Comparison of ENCODE assay signal across 8 mouse cellular contexts in the genomic region with DNA sequence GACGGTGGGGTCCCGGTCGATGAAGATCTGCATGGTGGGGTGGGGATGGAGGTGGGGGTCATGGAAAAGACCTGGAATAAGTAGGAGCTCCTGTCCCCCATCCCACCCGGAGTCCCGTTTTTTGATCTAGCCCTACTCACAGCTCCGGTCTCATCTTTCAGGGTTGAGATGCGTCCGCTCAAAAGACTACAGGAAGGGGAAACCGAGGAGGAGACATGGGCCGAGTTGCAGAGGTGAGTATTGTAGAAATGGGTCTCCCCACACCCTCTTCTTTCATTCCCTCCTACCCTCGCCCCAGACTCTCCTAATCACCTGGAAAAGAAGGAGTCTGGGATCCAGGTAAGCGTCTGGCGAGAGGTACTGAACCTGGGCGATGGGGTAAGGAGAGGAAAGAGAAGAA. TPM values are rescaled to one million over a fixed set of nuclear protein-coding genes. Genes with fewer than 3 reads are reported as not detected.
DNase-seq lines count a peak whose midpoint lies in the region; ATAC-seq and TF ChIP-seq lines count a peak whose summit lies in the region.

No protein-coding gene starts in this region.

- peak overlapping the region; percentile 84 for H3K4me2 ChIP-seq in embryonic facial prominence, embryonic 14.5 days (ENCODE audit: low read depth, low read length)
- peak overlapping the region; percentile 87 for H3K4me2 ChIP-seq in intestine, embryonic 16.5 days (ENCODE audit: low read depth, low read length)
- H3K4me2 ChIP-seq in neural tube, embryonic 13.5 days: peak overlapping the region; percentile 78

- WGBS in lung, adult 2 months: 12% methylated on average over 14 of the region's 14 CpGs
- 7% methylated on average over 14 of the region's 14 CpGs for WGBS in embryonic facial prominence, embryonic 14.5 days
- 6% methylated on average over 14 of the region's 14 CpGs for WGBS in intestine, embryonic 16.5 days
- 6% methylated on average over 14 of the region's 14 CpGs for WGBS in neural tube, embryonic 13.5 days

- no peaks in the 10 kb centered on the region for H3K9me3 ChIP-seq in embryonic facial prominence, embryonic 14.5 days (ENCODE audit: control insufficient read depth, low read length)
- H3K9me3 ChIP-seq in intestine, embryonic 16.5 days (ENCODE audit: control insufficient read depth, low read length): no peaks in the 10 kb centered on the region
- no peaks in the 10 kb centered on the region for H3K9me3 ChIP-seq in neural tube, embryonic 13.5 days

- peaks cover 23% of the 10 kb centered on the region for H3K36me3 ChIP-seq in embryonic facial prominence, embryonic 14.5 days (ENCODE audit: control insufficient read depth, insufficient read depth, low read length)
- H3K36me3 ChIP-seq in intestine, embryonic 16.5 days (ENCODE audit: control insufficient read depth, insufficient read depth, low read length): peaks cover 8% of the 10 kb centered on the region; the same call in 1 of the 2 replicates
- peaks cover 30% of the 10 kb centered on the region for H3K36me3 ChIP-seq in neural tube, embryonic 13.5 days

- peaks cover 14% of the 10 kb centered on the region; the same call in 1 of the 2 replicates for H3K27me3 ChIP-seq in embryonic facial prominence, embryonic 14.5 days (replicated peaks; ENCODE audit: control insufficient read depth, insufficient read depth, low read length)
- H3K27me3 ChIP-seq in intestine, embryonic 16.5 days (replicated peaks; ENCODE audit: control insufficient read depth, insufficient read depth, low read length): no peaks in the 10 kb centered on the region
- H3K27me3 ChIP-seq in neural tube, embryonic 13.5 days: peaks cover 34% of the 10 kb centered on the region

- TF ChIP-seq CTCF in lung, adult 2 months (IDR thresholded peaks at IDR 0.05; ENCODE audit: insufficient read depth, low read length): no peak

- TF ChIP-seq POLR2A in lung, adult 2 months (IDR thresholded peaks at IDR 0.05; ENCODE audit: borderline replicate concordance, extremely low read depth, low read depth, low read length): no peak

- DNase-seq in lung, adult 2 months: no peak
- no peak for DNase-seq in lung, postnatal 14 days
- no peak for DNase-seq in embryonic facial prominence, embryonic 14.5 days (ENCODE audit: low spot score)
- DNase-seq in thymus, postnatal 10 days (ENCODE audit: low spot score in 2 of 2): no peak
- no peak for DNase-seq in urinary bladder, adult 18-20 months (ENCODE audit: low spot score in 2 of 2)
- DNase-seq in left cerebral cortex, adult 18-20 months (ENCODE audit: low spot score in 2 of 2): no peak

- peaks cover 2% of the 10 kb centered on the region for H3K4me1 ChIP-seq in lung, adult 2 months (ENCODE audit: control insufficient read depth, insufficient read depth, low read length)
- H3K4me1 ChIP-seq in embryonic facial prominence, embryonic 14.5 days (ENCODE audit: control insufficient read depth, insufficient read depth, low read length): peaks cover 15% of the 10 kb centered on the region
- H3K4me1 ChIP-seq in intestine, embryonic 16.5 days (ENCODE audit: control insufficient read depth, insufficient read depth, low read length): peaks cover 24% of the 10 kb centered on the region
- H3K4me1 ChIP-seq in neural tube, embryonic 13.5 days (replicated peaks): peaks cover 25% of the 10 kb centered on the region

- H3K4me3 ChIP-seq in lung, adult 2 months (replicated peaks; ENCODE audit: extremely low read depth, low read depth, low read length): peak overlapping the region; percentile 90
- H3K4me3 ChIP-seq in embryonic facial prominence, embryonic 14.5 days (ENCODE audit: low read depth, low read length): peak overlapping the region; percentile 56
- H3K4me3 ChIP-seq in intestine, embryonic 16.5 days (ENCODE audit: low read length): peak overlapping the region; percentile 74
- H3K4me3 ChIP-seq in neural tube, embryonic 13.5 days: peak overlapping the region; percentile 69

- ATAC-seq in embryonic facial prominence, embryonic 14.5 days (ENCODE audit: low read depth): no peak
- ATAC-seq in intestine, embryonic 16.5 days: no peak
- ATAC-seq in neural tube, embryonic 13.5 days (ENCODE audit: low read depth): peak; percentile 16; the same call in 1 of the 2 replicates

- peak overlapping the region; percentile 72 for H3K9ac ChIP-seq in embryonic facial prominence, embryonic 14.5 days (ENCODE audit: low read depth, low read length)
- peak overlapping the region; percentile 72 for H3K9ac ChIP-seq in intestine, embryonic 16.5 days (ENCODE audit: low read depth, low read length)
- H3K9ac ChIP-seq in neural tube, embryonic 13.5 days: peak overlapping the region; percentile 85

- peak overlapping the region; percentile 33; the same call in 1 of the 2 replicates for H3K27ac ChIP-seq in embryonic facial prominence, embryonic 14.5 days (replicated peaks; ENCODE audit: low read depth, low read length)
- no peak overlapping the region for H3K27ac ChIP-seq in intestine, embryonic 16.5 days (ENCODE audit: low read length)
- peak overlapping the region; percentile 64 for H3K27ac ChIP-seq in neural tube, embryonic 13.5 days (replicated peaks)

RNA-seq across cellular contexts. Expression of a gene that starts 0.6 kb away (rescaled TPM):
- polyA plus RNA-seq in lung, adult 2 months (2012; rRNA removed): 76.4 and 85.1 TPM in 2 replicates
- polyA plus RNA-seq in embryonic facial prominence, embryonic 14.5 days (2014; fragmentation: Nextera tagmentation; extraction: Ambion mirVana): 26.5 and 30.3 TPM in 2 replicates
- 35.6 and 37.8 TPM in 2 replicates for polyA plus RNA-seq in intestine, embryonic 16.5 days (2015; fragmentation: Nextera tagmentation; extraction: Ambion mirVana)
- 50.6 and 59.6 TPM in 2 replicates for polyA plus RNA-seq in neural tube, embryonic 13.5 days (2015; fragmentation: Nextera tagmentation; extraction: Ambion mirVana)
- total RNA-seq in left cerebral cortex, adult 18-20 months (2021): 10 to 100 TPM; 27.9 to 33.2 TPM

RNA-seq across cellular contexts. Expression of a gene that starts 2.0 kb away (rescaled TPM):
- not detected in 2 replicates for polyA plus RNA-seq in lung, adult 2 months (2012; rRNA removed)
- polyA plus RNA-seq in embryonic facial prominence, embryonic 14.5 days (2014; fragmentation: Nextera tagmentation; extraction: Ambion mirVana): not detected in 2 replicates
- 1.6 TPM in 1 of 2 replicates, not detected in the other for polyA plus RNA-seq in intestine, embryonic 16.5 days (2015; fragmentation: Nextera tagmentation; extraction: Ambion mirVana)
- not detected in 2 replicates for polyA plus RNA-seq in neural tube, embryonic 13.5 days (2015; fragmentation: Nextera tagmentation; extraction: Ambion mirVana)
- total RNA-seq in left cerebral cortex, adult 18-20 months (2021): not detected

RNA-seq across cellular contexts. Expression of a gene that starts 17.8 kb away (rescaled TPM):
- 496 and 612 TPM in 2 replicates for polyA plus RNA-seq in lung, adult 2 months (2012; rRNA removed)
- 74.2 and 74.8 TPM in 2 replicates for polyA plus RNA-seq in embryonic facial prominence, embryonic 14.5 days (2014; fragmentation: Nextera tagmentation; extraction: Ambion mirVana)
- polyA plus RNA-seq in intestine, embryonic 16.5 days (2015; fragmentation: Nextera tagmentation; extraction: Ambion mirVana): 70.2 and 79.2 TPM in 2 replicates
- polyA plus RNA-seq in neural tube, embryonic 13.5 days (2015; fragmentation: Nextera tagmentation; extraction: Ambion mirVana): 6.9 and 8.0 TPM in 2 replicates
- total RNA-seq in left cerebral cortex, adult 18-20 months (2021): 10 to 100 TPM; 42.2 to 46.6 TPM
